Mouse (Mus musculus) spleen, embryonic (tissue): ENCODE measurements around the gene Epgn.

Experiments
- CTCF ChIA-PET: fragments of 350-600 bp; sonication (Branson Sonifier 250); formaldehyde crosslinking; loops from one replicate; lab custom pipeline; 2022; lab: Charles Lee

The Epgn gene

GRCm38 (mm10) chr5:91027164-91027563, at the start of gene Epgn:
Gene Epgn, plus strand, starts transcription at chr5:91027464.
- CTCF ChIA-PET: no interaction called here

- CTCF ChIA-PET: no interaction called here
Observed at GRCm38 (mm10) chr5:90980297-90980696, 47.0 kb upstream of the Epgn start.

- CTCF ChIA-PET: no interaction called here
Observed at GRCm38 (mm10) chr5:90987605-90988004, 39.7 kb upstream of the Epgn start.

- CTCF ChIA-PET: no interaction called here
Observed at GRCm38 (mm10) chr5:90988149-90988548, 39.1 kb upstream of the Epgn start.

GRCm38 (mm10) chr5:90988592-90988991, 38.7 kb upstream of the Epgn start:
- CTCF ChIA-PET: no interaction called here

- CTCF ChIA-PET: no interaction called here
Observed at GRCm38 (mm10) chr5:90999942-91000341, 27.3 kb upstream of the Epgn start.

GRCm38 (mm10) chr5:91015216-91015615, 12.0 kb upstream of the Epgn start:
- CTCF ChIA-PET: no interaction called here

- CTCF ChIA-PET: no interaction called here
Observed at GRCm38 (mm10) chr5:91023114-91023513, 4.2 kb upstream of the Epgn start.

- CTCF ChIA-PET: no interaction called here
Observed at GRCm38 (mm10) chr5:91027840-91028239, 576 bp downstream of the Epgn start.

- CTCF ChIA-PET: no interaction called here
Observed at GRCm38 (mm10) chr5:91030629-91031028, 3.4 kb downstream of the Epgn start.

- CTCF ChIA-PET: no interaction called here
Observed at GRCm38 (mm10) chr5:91035341-91035740, 8.1 kb downstream of the Epgn start.

- CTCF ChIA-PET: no interaction called here
Observed at GRCm38 (mm10) chr5:91036628-91037027, 9.4 kb downstream of the Epgn start.

- CTCF ChIA-PET: no interaction called here
Observed at GRCm38 (mm10) chr5:91037756-91038155, 10.5 kb downstream of the Epgn start.

- CTCF ChIA-PET: no interaction called here
Observed at GRCm38 (mm10) chr5:91038547-91038946, 11.3 kb downstream of the Epgn start.

- CTCF ChIA-PET: no interaction called here
Observed at GRCm38 (mm10) chr5:91038963-91039362, 11.7 kb downstream of the Epgn start.

GRCm38 (mm10) chr5:91047987-91048386, 20.7 kb downstream of the Epgn start:
- CTCF ChIA-PET: no interaction called here

GRCm38 (mm10) chr5:91048397-91048796, 21.1 kb downstream of the Epgn start:
- CTCF ChIA-PET: no interaction called here

GRCm38 (mm10) chr5:91072340-91072739, 45.1 kb downstream of the Epgn start:
- CTCF ChIA-PET: no interaction called here

- CTCF ChIA-PET: no interaction called here
Observed at GRCm38 (mm10) chr5:91073626-91074025, 46.4 kb downstream of the Epgn start.

- CTCF ChIA-PET: no interaction called here
Observed at GRCm38 (mm10) chr5:91074026-91074425, 46.8 kb downstream of the Epgn start.

- CTCF ChIA-PET: no interaction called here
Observed at GRCm38 (mm10) chr5:91074450-91074950, 47.2 kb downstream of the Epgn start, which contains the start of gene Ereg. Gene Ereg, plus strand, starts transcription at chr5:91074622.

GRCm38 (mm10) chr5:91075021-91075420, 47.8 kb downstream of the Epgn start:
- CTCF ChIA-PET: no interaction called here

- CTCF ChIA-PET: no interaction called here
Observed at GRCm38 (mm10) chr5:91083016-91083415, 55.8 kb downstream of the Epgn start.
